Mouse (Mus musculus) stomach, postnatal 0 days (tissue): ENCODE measurements at regions not wholly inside any gene's neighbourhood (a gene's known extent, or its start where the extent isn't known, plus 50 kb on each side); places are given as distances from the start of the nearest gene placed in this dataset.

ENCODE experiments used
- CTCF ChIP-seq: IDR thresholded peaks from 2 replicates; pipeline ENCODE4 v1.5.1; 2016; ENCODE audit warnings: antibody characterized with exemption, low read depth, mild to moderate bottlenecking, moderate library complexity
- EP300 ChIP-seq: optimal IDR thresholded peaks from 2 replicates; pipeline ENCODE3; 2016; ENCODE audit warnings: antibody characterized with exemption

- TF ChIP-seq CTCF (no peak), EP300 (no peak)
These were observed 261.6 kb upstream of the Ank start for GRCm38 (mm10) chr15:27204888-27205287.
